Comparison of ENCODE assay signal across 26 mouse cellular contexts in genomic region chr14:33400019-33400418, GRCm38 (mm10). TPM values are rescaled to one million over a fixed set of nuclear protein-coding genes. Genes with fewer than 3 reads are reported as not detected.
DNase-seq lines count a peak whose midpoint lies in the region; ATAC-seq and TF ChIP-seq lines count a peak whose summit lies in the region.
"Had no signal": no experiment of that assay in that cellular context is flagged by ENCODE, and none has a peak within 500 bp of the region (broad histone marks: within the 10 kb centered on the region; RNA-seq: fewer than 3 reads in every experiment).

No protein-coding gene starts in this region.

- no peak for ATAC-seq in CD4-positive, CD25-positive, alpha-beta regulatory T cell, adult 4 months
- ATAC-seq in megakaryocyte, adult 5-6 weeks (ENCODE audit: poor library complexity, severe bottlenecking): peak; percentile 89
- ATAC-seq: forebrain, postnatal 0 days; intestine, embryonic 15.5 days had no signal

- no peak overlapping the region for H3K27ac ChIP-seq in heart, embryonic 10.5 days
- H3K27ac ChIP-seq in layer of hippocampus, adult 2 months: no peak overlapping the region
- H3K27ac ChIP-seq: embryonic facial prominence, embryonic 12.5 days; hindbrain, embryonic 15.5 days; intestine, embryonic 15.5 days; left cerebral cortex, adult 2 months; liver, embryonic 15.5 days; lung, embryonic 15.5 days; midbrain, embryonic 12.5 days; neural tube, embryonic 13.5 days had no signal

- peak; percentile 11 for DNase-seq in CD4-positive, CD25-positive, alpha-beta regulatory T cell, adult 2 months (ENCODE audit: low read depth, low spot score)
- DNase-seq in c-Kit-positive CD71-negative TER-119-negative erythroid progenitor cells, embryonic 14.5 days (ENCODE audit: low read depth): peak; percentile 26
- peak; percentile 13 for DNase-seq in splenic B cell, adult 2 months (ENCODE audit: low read depth, low spot score)
- no peak for DNase-seq in cerebellum, postnatal 4 days (ENCODE audit: low spot score in 2 of 2)
- no peak for DNase-seq in heart, embryonic 10.5 days (ENCODE audit: low spot score)
- DNase-seq in layer of hippocampus, adult 2 months (ENCODE audit: low spot score in 2 of 2): no peak
- DNase-seq: adrenal gland, postnatal 14 days; cerebellum, postnatal 10 days; forebrain, postnatal 0 days; heart, postnatal 4 days; kidney, adult 8-10 months; kidney, postnatal 25 days; lung, postnatal 36 days; right cerebral cortex, postnatal 4 days; thymus, adult 2 months; thymus, postnatal 4 days had no signal

- no peaks in the 10 kb centered on the region for H3K4me1 ChIP-seq in heart, embryonic 10.5 days
- H3K4me1 ChIP-seq: embryonic facial prominence, embryonic 12.5 days; hindbrain, embryonic 15.5 days; intestine, embryonic 15.5 days; liver, embryonic 15.5 days; lung, embryonic 15.5 days; midbrain, embryonic 12.5 days; neural tube, embryonic 13.5 days had no signal

- H3K4me3 ChIP-seq in heart, embryonic 10.5 days: no peak overlapping the region
- no peak overlapping the region for H3K4me3 ChIP-seq in layer of hippocampus, adult 2 months
- H3K4me3 ChIP-seq: embryonic facial prominence, embryonic 12.5 days; hindbrain, embryonic 15.5 days; intestine, embryonic 15.5 days; left cerebral cortex, adult 2 months; liver, embryonic 15.5 days; lung, embryonic 15.5 days; midbrain, embryonic 12.5 days; neural tube, embryonic 13.5 days had no signal

- no peaks in the 10 kb centered on the region for H3K36me3 ChIP-seq in splenic B cell, adult 2 months (ENCODE audit: control insufficient read depth, insufficient read depth, low read length, poor library complexity, severe bottlenecking)
- H3K36me3 ChIP-seq in heart, embryonic 10.5 days: peaks cover 13% of the 10 kb centered on the region
- H3K36me3 ChIP-seq: liver, embryonic 15.5 days had no signal

- H3K9me3 ChIP-seq in heart, embryonic 10.5 days: no peaks in the 10 kb centered on the region
- H3K9me3 ChIP-seq: embryonic facial prominence, embryonic 12.5 days; hindbrain, embryonic 15.5 days; intestine, embryonic 15.5 days; liver, embryonic 15.5 days; lung, embryonic 15.5 days; midbrain, embryonic 12.5 days; neural tube, embryonic 13.5 days had no signal

- TF ChIP-seq CTCF in layer of hippocampus, adult 2 months (conservative IDR thresholded peaks at IDR 0.05): no peak

- no peaks in the 10 kb centered on the region; the same call in 1 of the 2 replicates for H3K27me3 ChIP-seq in splenic B cell, adult 2 months (ENCODE audit: control insufficient read depth, insufficient read depth, low read length, poor library complexity, severe bottlenecking)
- H3K27me3 ChIP-seq in heart, embryonic 10.5 days (ENCODE audit: insufficient read depth, poor library complexity, severe bottlenecking): no peaks in the 10 kb centered on the region
- H3K27me3 ChIP-seq: embryonic facial prominence, embryonic 12.5 days; hindbrain, embryonic 15.5 days; intestine, embryonic 15.5 days; liver, embryonic 15.5 days; lung, embryonic 15.5 days; midbrain, embryonic 12.5 days; neural tube, embryonic 13.5 days had no signal

- WGBS in heart, embryonic 10.5 days: 91% methylated on average over 3 of the region's 3 CpGs

RNA-seq across cellular contexts. Expression of gene Mapk8, which starts 46.9 kb away (rescaled TPM):
- 10 to 100 TPM; 13.0 to 20.6 TPM for polyA plus RNA-seq in CD4-positive, CD25-positive, alpha-beta regulatory T cell, adult 4 months (2017; shearing (Covaris generic))
- 19.6 TPM in 2 replicates for total RNA-seq in megakaryocyte, adult 5-6 weeks (2015)
- total RNA-seq in megakaryocyte, adult 5-6 weeks (2017): 34.4 and 38.7 TPM in 2 replicates
- polyA plus RNA-seq in heart, embryonic 10.5 days (2016; fragmentation: Nextera tagmentation; extraction: Ambion mirVana): 14.9 and 19.0 TPM in 2 replicates
- total RNA-seq in layer of hippocampus, adult 2 months (2021): 10 to 100 TPM; 76.9 to 80.6 TPM

Comparison
In these comparisons a context has a peak if more than half of its experiments do, and no peak if none do; other contexts are left out.
1. DNase-seq: peak in CD4-positive, CD25-positive, alpha-beta regulatory T cell, adult 2 months (single experiment), c-Kit-positive CD71-negative TER-119-negative erythroid progenitor cells, embryonic 14.5 days (single experiment) and splenic B cell, adult 2 months (single experiment); none in cerebellum, postnatal 4 days (0 of 2), heart, embryonic 10.5 days (single experiment) and layer of hippocampus, adult 2 months (0 of 2).